Mouse (Mus musculus): Measurements from ENCODE around the gene Atg7. TPM values are rescaled to one million over a fixed set of nuclear protein-coding genes. Genes with fewer than 3 reads are reported as not detected.
A peak's percentile ranks its signal among the peaks of the same experiment; 100 is the strongest.
"Not testable (repeated sequence)": the region's sequence is repeated elsewhere in the genome, so short reads cannot be mapped to it uniquely, and the experiment has no call there.

Atg7 gene
- polyA plus RNA-seq, 1 experiment from 2014 or later, result 21.0 TPM

DNA sequence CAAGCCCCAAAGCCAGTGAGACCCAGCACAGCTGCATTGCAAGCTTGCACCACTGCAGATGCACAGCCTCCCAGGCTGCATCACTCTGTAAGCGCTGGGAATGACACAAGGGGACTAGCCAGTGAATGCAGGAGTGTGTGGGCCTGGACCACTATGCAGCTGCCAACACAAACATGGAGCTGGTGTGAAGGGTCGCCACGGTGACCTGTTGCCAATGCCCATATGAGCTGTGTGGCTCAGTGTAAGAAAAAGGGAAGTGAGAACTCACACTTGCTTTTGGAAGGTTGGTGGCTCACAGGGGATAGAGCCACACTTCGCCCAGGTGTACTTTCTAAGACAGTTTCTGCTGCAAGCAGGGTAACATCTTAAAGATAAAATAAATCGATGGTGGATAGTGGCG lies 243.1 kb downstream of the Atg7 start:
- H3K4me1 ChIP-seq, result peaks cover 86% of the 10 kb centered on the region
- 91% methylated on average over 6 of the region's 6 CpGs for WGBS
- H3K9ac ChIP-seq, result no peak overlapping the region
- no peak overlapping the region for H3K4me3 ChIP-seq (replicated peaks)
- H3K27me3 ChIP-seq, result no peaks in the 10 kb centered on the region
- no peak for ATAC-seq (ENCODE audit: insufficient number of reproducible peaks, low FRiP score, low TSS enrichment, low read depth)
- peak overlapping the region; percentile 22; the same call in 1 of the 2 replicates for H3K27ac ChIP-seq (replicated peaks)
- H3K4me2 ChIP-seq (replicated peaks), result no peak overlapping the region
- H3K9me3 ChIP-seq (replicated peaks), result no peaks in the 10 kb centered on the region
- H3K36me3 ChIP-seq, result peaks cover 19% of the 10 kb centered on the region; the same call in 1 of the 2 replicates

DNA sequence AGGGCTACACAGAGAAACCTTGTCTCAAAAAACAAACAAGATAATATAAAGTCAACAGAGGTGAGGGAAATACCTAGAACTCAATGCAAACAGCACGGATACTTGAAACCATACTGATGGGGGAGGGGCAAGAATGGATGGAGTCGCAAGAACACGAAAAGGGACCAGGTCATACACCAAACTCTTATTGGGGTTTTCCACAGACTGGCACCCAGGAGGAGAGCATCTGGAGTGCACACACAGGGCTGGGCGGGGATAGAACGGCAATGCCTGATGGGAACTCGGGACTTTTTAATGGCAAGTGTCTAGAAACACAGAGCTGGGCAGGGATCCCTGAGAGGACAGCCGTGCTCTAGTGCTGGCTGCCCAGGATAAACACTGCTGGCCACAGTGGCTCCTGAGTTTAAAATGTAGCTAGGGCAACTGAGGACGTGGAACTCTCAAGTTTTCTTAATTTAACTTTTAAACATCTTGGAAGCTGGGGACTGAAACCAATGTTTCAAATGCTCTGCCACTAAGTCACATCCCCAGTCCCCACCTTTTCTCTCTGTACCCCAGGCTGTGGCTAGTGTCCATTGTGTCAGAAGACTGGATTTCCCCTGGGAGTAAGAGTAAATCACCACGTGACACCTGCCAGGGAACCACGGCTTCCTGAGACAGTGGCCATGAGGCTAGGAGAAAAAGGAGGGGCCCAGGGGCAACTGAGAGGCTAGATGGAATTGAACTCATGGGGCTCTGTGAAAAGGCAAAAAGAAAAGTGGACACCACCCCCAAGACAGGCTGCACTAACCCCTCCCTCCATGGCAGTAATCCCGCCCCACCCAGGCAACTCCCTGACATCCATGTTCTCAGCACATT lies 243.8 kb downstream of the Atg7 start:
- H3K27ac ChIP-seq (replicated peaks), result peak overlapping the region; percentile 22; the same call in 1 of the 2 replicates
- H3K4me1 ChIP-seq, result peaks cover 86% of the 10 kb centered on the region
- H3K4me2 ChIP-seq (replicated peaks), result no peak overlapping the region
- 54% methylated on average over 11 of the region's 11 CpGs for WGBS
- no peak overlapping the region for H3K4me3 ChIP-seq (replicated peaks)
- H3K9ac ChIP-seq, result no peak overlapping the region
- H3K9me3 ChIP-seq (replicated peaks), result no peaks in the 10 kb centered on the region
- peaks cover 19% of the 10 kb centered on the region; the same call in 1 of the 2 replicates for H3K36me3 ChIP-seq
- ATAC-seq (ENCODE audit: insufficient number of reproducible peaks, low FRiP score, low TSS enrichment, low read depth), result no peak
- H3K27me3 ChIP-seq, result no peaks in the 10 kb centered on the region

DNA sequence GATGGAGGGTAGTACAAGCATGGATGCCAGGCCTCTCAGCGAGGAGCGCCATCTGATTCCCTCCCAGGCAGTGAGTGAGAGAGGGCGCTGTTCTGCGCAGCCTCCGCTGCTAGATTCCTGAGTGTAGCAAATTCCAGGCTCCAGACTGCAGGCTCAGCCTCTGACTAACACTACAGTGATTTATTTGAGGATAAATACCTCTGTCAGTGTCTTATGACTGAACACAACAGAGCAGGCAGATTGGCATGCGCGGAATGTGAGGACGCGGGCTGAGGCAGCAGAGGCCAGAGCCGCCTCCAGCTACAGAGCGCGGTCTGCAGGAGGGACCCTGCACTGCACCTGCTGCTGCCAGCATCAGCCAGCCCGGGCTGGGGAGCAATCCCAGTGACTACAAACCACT lies 246.0 kb downstream of the Atg7 start:
- peaks cover 19% of the 10 kb centered on the region; the same call in 1 of the 2 replicates for H3K36me3 ChIP-seq
- peak; percentile 73 for ATAC-seq (ENCODE audit: insufficient number of reproducible peaks, low FRiP score, low TSS enrichment, low read depth)
- 15% methylated on average over 13 of the region's 13 CpGs for WGBS
- peaks cover 86% of the 10 kb centered on the region for H3K4me1 ChIP-seq
- peak overlapping the region; percentile 87 for H3K27ac ChIP-seq (replicated peaks)
- H3K9ac ChIP-seq, result no peak overlapping the region
- H3K4me2 ChIP-seq (replicated peaks), result no peak overlapping the region
- no peaks in the 10 kb centered on the region for H3K27me3 ChIP-seq
- no peak overlapping the region for H3K4me3 ChIP-seq (replicated peaks)
- no peaks in the 10 kb centered on the region for H3K9me3 ChIP-seq (replicated peaks)

DNA sequence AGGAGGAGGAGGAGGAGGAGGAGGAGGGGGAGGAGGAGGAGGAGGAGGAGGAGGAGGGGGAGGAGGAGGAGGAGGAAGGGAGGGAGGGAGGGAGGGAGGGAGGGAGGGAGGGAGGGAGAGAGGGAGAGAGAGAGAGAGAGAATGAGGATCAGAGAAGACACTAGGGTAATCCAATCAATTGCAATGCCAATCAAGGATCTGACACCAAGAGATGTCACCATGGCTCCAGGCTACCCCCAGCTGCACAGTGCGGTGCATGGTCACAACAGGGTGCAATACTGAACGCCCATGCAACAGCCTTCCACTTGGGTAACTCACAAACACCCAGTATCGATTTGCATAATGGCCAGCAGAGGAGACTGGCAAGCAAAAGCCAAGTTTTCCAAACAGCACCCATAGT lies 247.1 kb downstream of the Atg7 start:
- not testable (repeated sequence) for H3K4me2 ChIP-seq (replicated peaks); H3K9ac ChIP-seq; H3K27me3 ChIP-seq; H3K9me3 ChIP-seq (replicated peaks); H3K4me3 ChIP-seq (replicated peaks); ATAC-seq (ENCODE audit: insufficient number of reproducible peaks, low FRiP score, low TSS enrichment, low read depth)
- Histone ChIP-seq H3K36me3 (peaks cover 19% of the 10 kb centered on the region; the same call in 1 of the 2 replicates), H3K27ac (replicated peaks) (peak overlapping the region; percentile 90), H3K4me1 (peaks cover 88% of the 10 kb centered on the region)
- WGBS, result 60% methylated on average over 3 of the region's 3 CpGs

DNA sequence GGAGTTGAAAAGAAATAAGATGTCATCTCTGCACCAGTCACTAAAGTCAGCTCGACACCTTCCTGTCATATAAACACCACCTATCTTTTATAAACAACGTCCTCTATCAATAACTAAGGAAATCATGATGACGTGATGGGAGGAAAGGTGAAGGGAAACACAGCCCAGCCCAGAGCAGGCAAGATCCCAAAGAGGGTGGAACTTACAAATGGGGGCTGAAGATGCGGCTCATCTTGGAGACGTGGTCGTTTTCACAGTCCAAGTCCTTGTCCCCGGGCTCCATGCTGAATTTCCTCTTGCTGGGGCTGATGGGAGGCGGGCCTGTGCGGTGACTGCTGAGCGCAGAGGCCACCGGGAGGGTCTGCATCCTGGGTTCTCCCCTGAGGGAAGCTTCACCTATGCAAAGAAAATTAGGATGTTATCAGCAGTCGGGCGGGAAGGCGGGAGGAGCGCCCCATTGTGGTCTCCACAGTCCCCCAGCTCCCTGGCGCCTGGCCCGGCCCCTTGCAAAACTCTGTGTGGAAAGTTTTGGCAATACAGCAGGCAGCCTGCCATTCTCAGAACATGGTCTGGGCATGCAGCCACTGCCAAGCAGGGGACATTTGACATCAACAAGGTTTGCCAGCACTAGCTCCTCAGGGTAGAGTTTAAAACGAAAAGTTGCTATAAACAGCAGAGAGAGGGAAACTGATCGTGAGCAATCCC lies 247.7 kb downstream of the Atg7 start:
- H3K4me1 ChIP-seq, result peaks cover 92% of the 10 kb centered on the region
- 0 out of 2 replicates have a peak overlapping the region, but pooled peaks have one; percentile 3 for H3K4me3 ChIP-seq (replicated peaks)
- no peak overlapping the region for H3K9ac ChIP-seq
- WGBS, result 26% methylated on average over 19 of the region's 19 CpGs
- ATAC-seq (ENCODE audit: insufficient number of reproducible peaks, low FRiP score, low TSS enrichment, low read depth), result peak; percentile 35; the same call in 1 of the 2 replicates
- H3K9me3 ChIP-seq (replicated peaks), result no peaks in the 10 kb centered on the region
- peak overlapping the region; percentile 90 for H3K27ac ChIP-seq (replicated peaks)
- H3K27me3 ChIP-seq, result no peaks in the 10 kb centered on the region
- peak overlapping the region; percentile 21 for H3K4me2 ChIP-seq (replicated peaks)
- peaks cover 18% of the 10 kb centered on the region; the same call in 1 of the 2 replicates for H3K36me3 ChIP-seq

DNA sequence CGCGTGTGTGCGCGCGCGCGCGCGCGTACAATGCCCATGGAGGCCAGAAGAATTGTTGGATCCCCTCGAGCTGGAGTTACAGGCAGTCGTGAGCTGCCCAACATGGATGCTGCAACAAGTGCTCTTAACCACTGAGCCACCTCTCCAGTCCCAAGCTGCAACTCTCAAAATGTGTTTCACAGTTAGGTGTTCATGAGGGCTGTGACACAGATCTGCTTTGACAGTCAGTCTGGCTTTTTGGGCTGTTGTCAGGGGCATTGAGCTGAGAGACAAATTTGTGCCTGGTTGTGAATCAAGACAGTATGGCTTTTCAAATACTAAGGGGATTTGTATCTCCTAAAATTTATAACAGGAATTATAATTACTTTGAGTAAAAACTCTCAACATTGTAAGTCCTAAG lies 248.4 kb downstream of the Atg7 start:
- no peak for ATAC-seq (ENCODE audit: insufficient number of reproducible peaks, low FRiP score, low TSS enrichment, low read depth)

DNA sequence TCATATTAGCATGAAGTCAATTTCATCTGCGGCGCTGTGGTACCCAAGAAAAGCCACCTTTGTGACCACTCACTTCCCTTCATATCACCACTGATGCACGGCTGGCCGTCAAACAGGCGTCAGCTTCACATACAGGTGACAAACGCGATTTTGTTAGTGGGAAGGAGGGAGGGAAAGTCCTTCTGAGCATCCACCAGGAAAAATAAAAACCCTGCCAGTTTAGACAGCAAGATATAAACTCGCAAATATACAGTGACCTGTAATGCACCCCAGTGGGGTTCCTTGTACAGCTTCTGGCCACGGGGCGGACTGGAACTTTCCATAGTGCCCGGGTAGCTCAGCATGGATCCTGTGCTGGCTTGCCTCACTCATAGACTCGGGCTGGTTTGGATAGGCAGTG lies 248.9 kb downstream of the Atg7 start:
- no peaks in the 10 kb centered on the region for H3K9me3 ChIP-seq (replicated peaks)
- H3K4me1 ChIP-seq, result peaks cover 80% of the 10 kb centered on the region
- no peak overlapping the region for H3K9ac ChIP-seq
- ATAC-seq (ENCODE audit: insufficient number of reproducible peaks, low FRiP score, low TSS enrichment, low read depth), result no peak
- 55% methylated on average over 12 of the region's 12 CpGs for WGBS
- no peak overlapping the region for H3K4me2 ChIP-seq (replicated peaks)
- H3K36me3 ChIP-seq, result peaks cover 10% of the 10 kb centered on the region; the same call in 1 of the 2 replicates
- H3K4me3 ChIP-seq (replicated peaks), result no peak overlapping the region
- peak overlapping the region; percentile 90 for H3K27ac ChIP-seq (replicated peaks)
- no peaks in the 10 kb centered on the region for H3K27me3 ChIP-seq

More for the DNA sequence above, 248.4 kb downstream of the Atg7 start:
- no peak overlapping the region for H3K9ac ChIP-seq
- peak overlapping the region; percentile 90 for H3K27ac ChIP-seq (replicated peaks)
- peaks cover 85% of the 10 kb centered on the region for H3K4me1 ChIP-seq
- H3K36me3 ChIP-seq, result 0 out of 2 replicates have a peak, but pooled peaks cover 11% of the 10 kb centered on the region
- no peaks in the 10 kb centered on the region for H3K9me3 ChIP-seq (replicated peaks)
- no peak overlapping the region for H3K4me3 ChIP-seq (replicated peaks)
- no peak overlapping the region for H3K4me2 ChIP-seq (replicated peaks)
- 79% methylated on average over 12 of the region's 12 CpGs for WGBS
- no peaks in the 10 kb centered on the region for H3K27me3 ChIP-seq

DNA sequence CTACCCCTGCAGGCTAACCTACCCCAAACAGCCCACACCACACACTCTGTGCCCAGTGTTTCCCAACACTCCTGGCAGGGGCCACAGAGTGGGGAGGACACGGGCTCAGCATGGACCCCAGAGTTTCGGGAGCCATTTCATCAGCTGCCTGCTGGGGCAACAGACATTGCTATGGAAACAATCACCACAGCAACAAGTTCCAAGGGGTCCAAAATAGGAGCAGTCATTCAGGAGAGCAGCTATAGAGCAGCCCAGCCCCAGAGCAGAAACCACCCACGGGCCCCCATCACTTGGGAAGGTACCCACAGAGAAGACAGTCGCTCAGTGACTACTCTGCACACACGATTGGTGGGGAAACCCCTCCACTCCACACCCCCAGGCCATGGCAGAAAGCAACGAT lies 249.5 kb downstream of the Atg7 start:
- Histone ChIP-seq H3K4me1 (peaks cover 74% of the 10 kb centered on the region), H3K4me2 (replicated peaks) (0 out of 2 replicates have a peak overlapping the region, but pooled peaks have one; percentile 1), H3K9ac (no peak overlapping the region), H3K9me3 (replicated peaks) (no peaks in the 10 kb centered on the region), H3K4me3 (replicated peaks) (no peak overlapping the region), H3K36me3 (peaks cover 12% of the 10 kb centered on the region; the same call in 1 of the 2 replicates), H3K27ac (replicated peaks) (peak overlapping the region; percentile 90), H3K27me3 (no peaks in the 10 kb centered on the region)
- ATAC-seq (ENCODE audit: insufficient number of reproducible peaks, low FRiP score, low TSS enrichment, low read depth), result no peak
- WGBS, result 17% methylated on average over 6 of the region's 6 CpGs

DNA sequence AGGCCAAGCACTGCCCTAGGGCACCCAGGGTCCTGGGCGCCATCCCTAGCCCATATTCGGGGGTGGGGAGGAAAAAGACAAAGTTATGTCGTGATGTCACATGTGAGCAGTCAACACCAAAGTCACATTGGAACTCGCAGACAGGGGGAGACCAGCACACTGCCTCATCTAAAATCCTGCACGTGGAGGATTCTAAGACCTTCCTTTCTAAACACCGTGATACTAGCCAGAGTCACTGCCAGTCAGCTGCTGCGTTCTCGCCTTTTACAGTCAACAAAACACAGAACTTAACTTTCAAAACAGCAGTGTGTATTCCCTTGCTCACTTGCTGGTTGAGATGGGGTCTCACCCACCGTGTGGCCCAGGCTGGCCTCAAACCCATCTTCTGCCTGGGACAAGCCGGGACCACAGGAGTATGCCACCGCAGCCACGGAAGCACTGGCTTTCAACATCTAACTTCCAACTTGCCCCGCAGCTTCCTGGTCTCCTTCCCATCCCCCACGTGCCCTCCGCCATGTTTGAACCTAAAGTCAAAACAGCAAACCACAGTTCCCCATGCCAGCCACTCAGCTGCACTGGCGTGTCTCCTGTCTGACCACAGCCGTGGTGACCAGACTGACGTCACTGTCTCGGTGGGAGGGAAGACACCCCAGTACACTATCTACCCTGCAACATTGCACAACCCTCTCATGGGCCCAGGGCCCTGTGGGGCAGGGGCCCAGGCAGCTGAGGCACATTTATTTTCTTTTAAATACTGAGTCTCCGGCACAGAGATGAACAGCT lies 250.7 kb downstream of the Atg7 start:
- peaks cover 62% of the 10 kb centered on the region for H3K4me1 ChIP-seq
- peak overlapping the region; percentile 90; the same call in 1 of the 2 replicates for H3K27ac ChIP-seq (replicated peaks)
- peaks cover 10% of the 10 kb centered on the region; the same call in 1 of the 2 replicates for H3K36me3 ChIP-seq
- H3K9ac ChIP-seq, result no peak overlapping the region
- no peak overlapping the region for H3K4me2 ChIP-seq (replicated peaks)
- H3K9me3 ChIP-seq (replicated peaks), result no peaks in the 10 kb centered on the region
- WGBS, result 47% methylated on average over 20 of the region's 20 CpGs
- ATAC-seq (ENCODE audit: insufficient number of reproducible peaks, low FRiP score, low TSS enrichment, low read depth), result no peak
- no peak overlapping the region for H3K4me3 ChIP-seq (replicated peaks)
- no peaks in the 10 kb centered on the region for H3K27me3 ChIP-seq

DNA sequence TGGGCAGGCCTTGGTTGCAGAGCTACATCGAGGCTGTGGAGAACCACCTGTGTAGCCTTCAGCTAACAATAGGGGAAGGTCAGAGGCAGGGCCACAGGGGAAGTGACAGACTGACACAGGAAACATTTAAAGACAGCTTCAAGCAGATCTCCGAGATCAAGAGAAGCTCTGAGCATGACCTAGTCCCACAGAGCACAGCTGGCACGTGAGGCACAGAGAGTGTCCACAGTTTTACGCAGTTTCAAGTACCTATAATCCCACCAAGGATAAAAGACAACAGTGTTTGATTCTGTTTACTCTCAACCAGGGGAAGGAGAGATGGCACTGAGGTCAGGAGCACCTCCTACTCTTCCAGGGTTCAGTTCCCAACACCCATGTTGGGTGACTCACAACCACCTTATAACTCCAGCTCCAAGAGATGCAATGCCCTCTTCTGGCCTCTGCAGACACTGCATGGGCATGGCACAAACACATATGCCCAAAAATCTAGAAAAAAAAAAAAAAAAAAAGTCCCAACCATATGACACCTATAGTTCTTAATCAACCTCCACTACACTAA lies 251.7 kb downstream of the Atg7 start:
- Histone ChIP-seq H3K4me1 (peaks cover 62% of the 10 kb centered on the region), H3K27me3 (no peaks in the 10 kb centered on the region), H3K27ac (replicated peaks) (peak overlapping the region; percentile 90; the same call in 1 of the 2 replicates), H3K9me3 (replicated peaks) (no peaks in the 10 kb centered on the region), H3K4me3 (replicated peaks) (no peak overlapping the region), H3K36me3 (peaks cover 10% of the 10 kb centered on the region; the same call in 1 of the 2 replicates), H3K9ac (no peak overlapping the region), H3K4me2 (replicated peaks) (no peak overlapping the region)
- 56% methylated on average over 4 of the region's 4 CpGs for WGBS
- no peak for ATAC-seq (ENCODE audit: insufficient number of reproducible peaks, low FRiP score, low TSS enrichment, low read depth)
